Mouse (Mus musculus): ENCODE measurements around the gene Tef.

Tef gene

DNA sequence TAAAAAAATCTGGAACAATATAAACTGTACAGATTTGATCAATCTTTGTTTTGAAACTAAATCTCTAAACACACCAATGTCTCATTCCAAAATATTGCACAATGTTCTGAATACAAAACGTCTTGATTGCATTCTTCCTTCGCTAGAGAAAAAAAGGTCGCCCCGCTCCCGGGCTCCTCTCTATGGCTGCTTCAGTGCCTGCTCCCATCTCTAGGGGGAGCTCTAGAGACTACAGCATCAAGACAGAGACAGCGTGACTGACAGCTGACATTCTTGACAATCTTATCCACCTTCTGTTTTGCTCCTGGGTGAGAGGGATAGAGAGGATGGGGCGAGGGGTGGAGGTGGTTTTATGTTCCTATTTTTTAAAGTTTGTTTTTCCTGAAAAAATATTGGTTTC is 46.1 kb downstream of the Tef start:
- DNase-seq (ENCODE audit: low read depth, low spot score) = peak; percentile 87

DNA sequence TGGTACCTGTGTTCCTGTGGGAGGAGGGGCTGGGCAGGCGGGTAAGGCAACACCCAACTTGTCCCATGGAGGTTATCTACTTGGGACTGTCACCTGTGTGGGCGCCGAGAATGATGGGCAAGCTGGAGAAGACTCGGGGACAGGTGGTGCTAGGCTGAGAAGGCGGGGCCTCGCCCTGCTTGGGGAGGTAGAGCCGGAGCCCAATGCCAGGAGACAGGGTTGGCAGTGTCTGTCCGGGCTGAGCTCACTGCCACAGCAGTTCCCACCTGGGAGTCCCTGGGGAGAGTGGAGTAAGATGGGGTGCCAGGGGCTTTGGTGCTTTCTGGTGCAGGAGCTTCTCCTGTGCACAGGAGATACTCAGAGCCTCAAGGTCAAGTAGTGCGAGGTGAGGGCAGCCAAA is 46.9 kb downstream of the Tef start:
- DNase-seq (ENCODE audit: low read depth, low spot score) = no peak

DNA sequence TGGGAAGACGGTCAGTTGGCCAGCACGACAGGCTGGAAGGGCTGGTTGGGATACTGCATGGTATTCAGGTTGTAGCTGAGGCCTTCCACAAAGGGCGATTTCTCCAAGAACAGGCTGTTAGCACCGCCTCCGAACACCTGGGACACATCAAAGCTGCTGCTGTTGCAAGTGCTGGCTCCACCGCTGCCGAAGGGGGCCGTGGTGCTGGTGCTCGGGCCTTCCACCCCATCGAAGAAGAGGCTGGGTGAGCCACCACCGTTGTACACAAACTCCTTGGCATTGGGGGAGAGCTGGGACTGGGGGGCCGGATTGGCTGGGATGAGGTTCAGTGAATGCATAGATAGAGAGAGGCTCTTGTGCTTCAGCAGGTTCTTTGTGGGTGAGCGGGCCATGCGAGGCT is 48.5 kb downstream of the Tef start:
- no peak for DNase-seq (ENCODE audit: low read depth, low spot score)

DNA sequence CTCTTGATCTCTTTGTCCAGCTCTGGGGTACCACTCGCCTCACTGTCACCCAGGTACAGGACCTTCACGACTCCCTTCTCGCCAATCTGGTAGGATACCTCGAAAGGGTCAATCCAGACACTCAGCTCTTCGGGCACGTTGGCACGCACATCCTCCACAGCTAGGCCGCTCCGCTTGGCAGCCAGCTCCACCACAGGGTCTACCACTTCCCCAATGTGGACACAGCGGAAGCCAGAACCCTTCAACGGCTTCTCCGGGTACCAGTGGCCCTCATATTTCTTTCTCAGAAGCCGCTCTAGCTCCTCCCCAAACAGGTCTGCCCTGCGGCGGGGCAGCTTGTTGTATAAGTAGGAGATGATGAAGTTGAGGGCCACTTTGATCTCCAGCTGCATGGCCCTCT is 49.2 kb downstream of the Tef start:
- no peak for DNase-seq (ENCODE audit: low read depth, low spot score)

DNA sequence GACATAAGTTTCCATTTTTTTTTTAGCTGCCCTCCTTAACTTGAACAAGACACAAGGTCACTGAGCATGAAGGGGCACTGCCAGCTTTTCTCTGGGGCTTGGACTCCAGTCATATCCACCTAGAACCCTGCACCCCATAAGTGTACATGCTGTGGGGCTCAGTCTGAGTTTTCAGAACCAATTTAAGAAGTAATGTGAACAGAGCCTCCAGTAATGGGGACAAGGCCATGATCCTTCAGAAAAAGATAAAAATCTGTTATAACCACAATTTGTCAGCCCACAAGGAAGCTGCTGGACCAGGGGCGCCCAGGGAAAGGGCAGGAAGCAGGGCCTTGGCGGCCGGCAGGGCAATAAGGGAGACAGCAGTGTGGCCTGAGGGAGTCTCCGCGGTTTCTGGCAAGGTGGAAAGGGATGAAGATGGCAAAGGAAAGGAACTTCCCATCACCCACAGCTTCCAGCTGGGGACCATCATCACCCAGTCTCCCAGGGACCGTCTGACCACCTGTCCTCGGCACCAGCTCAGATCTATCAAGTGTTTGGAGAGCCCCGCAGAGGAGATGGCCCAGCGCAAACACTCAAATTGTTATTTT is 50.3 kb downstream of the Tef start:
- no peak for DNase-seq (ENCODE audit: low read depth, low spot score)

DNA sequence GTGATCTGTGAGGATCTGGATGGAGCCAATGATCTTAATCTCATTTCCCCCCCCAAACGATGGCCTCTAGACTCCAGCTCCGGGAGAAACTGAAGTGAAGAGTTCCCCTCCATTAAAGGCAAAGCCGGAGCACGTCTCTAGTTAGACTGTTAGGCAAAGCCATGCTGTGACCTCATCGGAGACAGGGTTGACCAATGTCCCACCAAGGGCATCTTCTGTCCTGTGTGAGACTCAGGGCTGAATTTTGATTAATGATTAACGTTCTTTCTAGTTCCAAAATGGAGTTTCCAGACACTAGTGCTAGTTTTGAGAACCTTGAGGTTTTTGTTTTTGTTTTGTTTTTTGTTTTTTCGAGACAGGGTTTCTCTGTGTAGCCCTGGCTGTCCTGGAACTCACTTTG is 50.9 kb downstream of the Tef start:
- no peak for DNase-seq (ENCODE audit: low read depth, low spot score)

DNA sequence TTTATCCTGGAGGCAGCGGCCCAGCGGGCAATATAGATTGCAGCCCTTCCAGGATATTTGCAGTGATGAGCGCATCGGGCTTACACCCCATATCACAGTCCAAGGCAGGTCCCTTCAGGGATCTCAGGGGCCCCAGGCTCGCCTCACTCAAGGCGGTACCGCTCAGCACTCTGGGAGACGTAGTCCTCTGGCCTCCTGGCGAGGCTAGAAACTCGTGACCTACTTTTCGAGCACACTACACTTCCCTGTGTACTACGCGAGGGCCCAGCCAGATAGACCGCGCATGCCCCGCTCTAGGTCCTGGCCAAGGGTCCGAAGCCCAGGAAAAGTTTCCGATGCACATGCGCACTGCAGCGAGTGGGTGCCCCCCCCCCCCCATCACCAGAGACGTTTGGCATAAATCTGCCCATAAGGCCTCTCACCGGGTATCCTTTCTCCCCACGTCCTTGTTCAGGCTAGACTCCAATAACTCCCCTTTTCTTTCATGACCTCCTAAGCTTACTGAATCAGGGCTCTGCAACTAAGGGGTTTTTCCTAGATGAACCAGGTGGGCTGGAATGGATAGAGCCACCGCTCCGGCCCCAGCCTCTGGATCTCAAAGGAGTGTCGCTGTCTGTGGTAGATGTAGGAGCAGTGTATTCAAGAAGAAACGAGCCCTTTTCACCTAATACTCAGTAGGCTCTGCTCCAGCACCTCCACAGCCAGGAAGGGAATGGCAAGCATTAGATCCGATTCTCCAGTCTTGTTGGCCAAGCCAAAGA is 54.0 kb downstream of the Tef start:
- peak; percentile 94 for DNase-seq (ENCODE audit: low read depth, low spot score)

DNA sequence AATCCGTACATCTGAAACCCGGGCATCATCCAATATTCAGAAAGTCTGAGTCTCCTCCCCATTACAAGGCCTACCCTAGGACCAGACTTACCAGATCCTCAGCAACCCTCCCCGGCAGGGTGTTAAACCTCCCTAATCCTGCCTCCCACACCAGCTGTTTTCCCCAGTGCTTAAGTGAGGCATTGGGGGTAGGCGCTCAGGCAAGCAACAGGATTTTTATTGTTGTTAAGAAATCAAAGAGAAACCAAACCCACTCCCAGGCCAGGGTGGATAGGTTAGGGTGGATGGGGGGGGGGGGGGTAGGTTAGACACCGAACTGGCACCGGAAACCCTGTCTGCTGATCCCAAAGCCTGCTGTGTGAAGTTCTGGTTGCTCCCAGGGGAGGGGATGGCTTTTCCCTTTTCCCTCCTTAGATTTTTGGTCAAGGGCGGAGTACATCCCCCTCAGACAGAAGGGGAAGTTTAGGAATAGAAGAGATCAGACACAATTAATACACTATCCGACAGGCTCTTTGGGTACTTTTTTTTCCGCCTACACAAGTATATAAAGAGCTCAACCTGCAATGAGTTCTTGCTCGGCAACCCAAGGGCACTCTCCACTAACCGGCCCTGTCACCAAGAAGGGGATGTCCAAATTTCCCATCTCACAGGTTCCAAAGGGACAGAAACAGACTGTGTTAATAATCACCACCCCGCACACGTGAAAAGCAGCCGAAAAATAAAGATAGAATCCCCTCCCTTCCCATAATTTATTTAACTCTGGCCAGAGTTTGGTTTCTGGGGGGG is 54.9 kb downstream of the Tef start:
- DNase-seq (ENCODE audit: low read depth, low spot score) = no peak

DNA sequence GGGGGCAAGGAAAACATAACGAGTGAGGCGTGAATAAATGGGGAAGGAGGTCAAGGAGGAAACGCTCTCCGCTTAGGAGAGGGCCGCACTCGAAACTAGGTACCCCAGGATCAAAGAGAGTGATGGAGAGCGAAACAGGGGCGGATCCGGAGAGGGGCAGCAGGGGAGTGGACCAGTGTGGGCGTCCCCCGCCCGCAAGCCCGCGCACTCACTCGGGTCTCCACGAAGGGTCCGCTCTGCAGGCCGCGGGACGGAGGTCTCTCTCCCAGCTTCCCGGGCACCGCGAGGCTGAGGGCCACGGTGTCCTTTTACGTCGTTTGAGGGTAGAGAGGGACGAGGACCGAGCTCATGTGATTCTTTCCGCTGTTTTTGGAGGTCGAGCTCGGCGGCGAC is 55.5 kb downstream of the Tef start:
- no peak for DNase-seq (ENCODE audit: low read depth, low spot score)

DNA sequence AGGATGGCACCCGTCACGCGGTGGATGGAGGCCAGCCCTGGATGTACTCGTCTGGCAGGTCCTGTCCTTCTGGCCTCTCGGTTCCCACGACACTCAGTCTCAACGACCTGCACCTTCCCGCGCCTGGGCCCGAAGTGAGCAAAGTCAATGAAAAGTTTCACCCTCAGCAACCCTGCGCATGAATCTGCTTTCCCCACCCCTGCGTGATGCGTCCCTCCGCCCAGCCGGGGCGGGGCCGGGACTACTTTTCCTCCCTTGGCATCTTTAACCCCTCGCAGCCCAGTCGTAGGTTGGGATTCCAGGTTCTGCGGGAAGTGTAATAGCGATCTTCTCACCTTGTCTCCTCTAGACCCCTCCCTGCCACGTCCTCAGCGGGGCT is 55.9 kb downstream of the Tef start:
- DNase-seq (ENCODE audit: low read depth, low spot score) = peak; percentile 91

DNA sequence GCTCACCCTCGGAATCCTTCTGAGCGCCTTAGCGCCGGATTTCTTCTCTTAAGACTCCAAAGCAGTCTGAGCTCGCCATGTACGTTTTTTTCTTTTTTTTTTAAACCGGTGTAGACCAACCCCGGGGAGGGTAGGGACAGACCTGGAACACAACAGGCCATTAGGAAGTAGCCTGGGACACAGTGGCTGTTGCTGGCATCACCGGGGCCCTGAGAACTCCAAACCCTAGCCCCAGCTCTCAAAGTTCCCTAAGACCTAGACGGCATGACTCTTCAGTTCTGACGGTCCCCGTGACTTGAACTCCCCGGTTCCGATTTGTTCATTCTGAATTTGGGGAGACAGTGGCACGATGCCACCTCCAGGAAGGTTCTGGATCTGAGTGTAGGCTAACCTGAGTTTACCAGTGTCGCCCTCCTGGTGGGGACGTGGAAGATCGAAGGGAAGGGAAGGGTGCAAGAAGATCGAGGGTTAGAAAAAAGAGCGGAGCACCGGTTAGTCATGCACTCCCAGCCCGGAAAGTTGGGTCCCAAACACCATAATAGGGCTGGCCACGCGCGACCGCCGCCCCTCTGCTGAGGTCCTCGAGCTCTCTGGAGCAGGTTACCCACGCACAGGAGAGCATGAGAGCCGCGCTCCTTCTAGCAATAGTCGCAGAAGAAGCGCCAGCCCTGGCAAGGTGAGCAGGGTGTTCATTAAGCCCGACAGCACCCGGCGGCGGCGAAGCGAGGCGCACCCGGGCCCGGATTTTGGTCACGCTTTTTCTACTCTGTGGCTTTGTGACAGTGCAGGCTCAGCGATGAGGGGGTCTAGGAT is 56.5 kb downstream of the Tef start, which contains the start of gene Tob2:
Gene Tob2, minus strand, starts transcription at position 280 of the 813 bp plus-strand sequence.
- peak; percentile 65 for DNase-seq (ENCODE audit: low read depth, low spot score)

DNA sequence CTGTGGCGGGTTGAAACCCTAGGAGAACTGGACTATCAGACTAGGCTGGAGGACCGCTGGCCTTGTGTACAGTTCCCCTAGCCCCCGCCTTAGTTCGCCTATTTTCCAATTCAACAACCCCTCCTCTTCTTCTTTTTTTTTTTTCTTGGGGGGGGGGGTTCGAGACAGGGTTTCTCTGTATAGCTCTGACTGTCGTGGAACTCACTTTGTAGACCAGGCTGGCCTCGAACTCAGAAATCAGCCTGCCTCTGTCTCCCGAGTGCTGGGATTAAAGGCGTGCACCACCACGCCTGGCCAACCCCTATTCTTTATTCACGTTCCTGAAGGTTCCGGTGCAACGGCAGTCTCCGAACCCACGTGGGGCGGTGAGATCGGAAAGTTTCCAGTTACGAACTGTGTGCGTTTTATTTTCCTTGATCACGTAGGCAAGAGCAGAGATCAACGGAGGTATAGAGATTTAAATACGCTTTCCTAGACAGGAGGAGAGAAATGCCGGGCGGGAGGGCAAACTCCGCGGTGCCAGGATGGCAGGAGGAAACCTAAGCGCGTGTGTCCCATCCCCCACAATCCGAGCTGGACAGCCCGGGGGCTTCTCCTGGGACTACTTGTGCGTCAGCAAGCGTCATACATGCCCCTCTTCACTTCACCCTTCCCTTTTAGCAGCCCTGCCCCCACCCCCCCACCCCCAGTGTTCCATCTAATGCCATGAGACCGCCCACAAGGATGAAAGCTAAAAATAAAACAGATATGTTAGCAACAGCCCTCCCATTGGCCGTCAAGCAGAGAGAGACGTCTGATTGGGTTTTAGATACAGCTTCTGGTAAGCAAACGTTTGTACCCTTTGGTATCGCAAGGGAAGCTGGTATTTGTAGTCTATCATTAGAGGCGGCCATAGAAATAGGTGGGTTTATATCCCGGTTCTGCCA is 57.4 kb downstream of the Tef start:
- DNase-seq (ENCODE audit: low read depth, low spot score) = peak; percentile 83

DNA sequence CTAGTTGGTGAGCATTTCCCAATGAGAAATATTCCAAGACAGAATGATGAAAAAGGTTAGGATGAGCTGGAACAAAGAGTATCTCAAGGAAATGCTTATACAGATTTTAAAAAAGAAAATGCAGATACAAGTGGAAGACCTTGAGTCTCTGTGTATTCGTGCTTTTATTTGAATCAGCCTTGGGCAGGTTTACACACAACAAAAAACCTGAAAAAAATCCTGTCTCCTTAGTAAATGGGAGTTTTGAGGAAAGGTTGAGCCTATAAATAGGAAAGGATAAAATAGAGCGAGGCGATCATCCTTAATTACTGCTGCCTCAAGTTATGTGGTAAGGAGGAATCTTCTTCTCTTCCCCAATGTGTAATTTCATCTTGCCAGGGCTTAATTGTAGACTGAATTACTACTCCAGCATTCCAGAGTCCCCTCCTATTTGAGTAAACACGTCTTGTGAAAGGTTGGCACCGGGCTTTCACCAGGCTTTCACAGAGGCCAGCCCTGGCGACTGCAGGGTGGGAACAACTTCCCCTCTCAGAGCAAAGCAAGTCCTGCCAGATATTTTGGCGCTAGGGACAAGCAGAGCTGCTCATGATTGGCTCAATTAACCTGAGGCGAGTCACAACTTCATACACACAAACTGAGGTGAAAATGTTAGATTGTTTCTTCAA is 58.4 kb downstream of the Tef start:
- DNase-seq (ENCODE audit: low read depth, low spot score) = no peak

DNA sequence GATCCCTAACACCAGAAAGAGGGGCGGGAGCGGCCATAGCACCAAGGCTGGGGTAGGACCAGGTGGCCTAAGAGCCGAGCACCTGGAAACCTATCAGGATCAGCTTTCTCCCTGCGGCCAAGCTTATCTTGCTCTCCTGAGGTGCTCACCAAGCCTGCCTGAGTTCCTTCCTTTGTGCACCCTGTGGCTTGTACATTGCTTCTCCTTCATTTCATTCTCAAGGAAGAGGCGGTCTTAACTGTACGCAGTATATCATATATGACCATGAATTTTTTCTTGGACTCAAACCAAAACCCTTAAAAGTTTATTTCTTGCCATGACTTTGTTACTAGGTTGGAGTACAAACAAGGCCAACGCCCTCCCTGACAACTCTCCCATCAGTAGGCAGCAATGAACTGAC is 62.0 kb downstream of the Tef start:
- no peak for DNase-seq (ENCODE audit: low read depth, low spot score)

DNA sequence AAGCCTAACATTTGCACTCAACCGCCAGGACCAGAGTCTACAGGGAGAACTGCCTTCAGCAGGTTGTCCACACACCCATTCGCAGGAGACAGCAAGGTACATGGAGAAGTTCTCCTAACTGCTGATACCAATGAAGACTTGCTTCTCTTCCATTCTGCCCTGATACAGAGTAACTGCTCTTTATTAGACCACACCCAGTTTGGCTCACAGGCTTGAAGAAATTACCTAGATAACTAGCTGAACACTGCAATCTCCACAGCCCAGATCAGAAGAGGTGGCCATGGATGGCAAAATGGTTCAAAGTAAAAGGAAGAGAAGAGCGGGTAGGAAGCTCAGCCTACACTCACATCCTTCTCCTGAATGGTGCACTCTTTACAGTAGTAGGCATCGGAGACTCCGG is 67.8 kb downstream of the Tef start:
- no peak for DNase-seq (ENCODE audit: low read depth, low spot score)

DNA sequence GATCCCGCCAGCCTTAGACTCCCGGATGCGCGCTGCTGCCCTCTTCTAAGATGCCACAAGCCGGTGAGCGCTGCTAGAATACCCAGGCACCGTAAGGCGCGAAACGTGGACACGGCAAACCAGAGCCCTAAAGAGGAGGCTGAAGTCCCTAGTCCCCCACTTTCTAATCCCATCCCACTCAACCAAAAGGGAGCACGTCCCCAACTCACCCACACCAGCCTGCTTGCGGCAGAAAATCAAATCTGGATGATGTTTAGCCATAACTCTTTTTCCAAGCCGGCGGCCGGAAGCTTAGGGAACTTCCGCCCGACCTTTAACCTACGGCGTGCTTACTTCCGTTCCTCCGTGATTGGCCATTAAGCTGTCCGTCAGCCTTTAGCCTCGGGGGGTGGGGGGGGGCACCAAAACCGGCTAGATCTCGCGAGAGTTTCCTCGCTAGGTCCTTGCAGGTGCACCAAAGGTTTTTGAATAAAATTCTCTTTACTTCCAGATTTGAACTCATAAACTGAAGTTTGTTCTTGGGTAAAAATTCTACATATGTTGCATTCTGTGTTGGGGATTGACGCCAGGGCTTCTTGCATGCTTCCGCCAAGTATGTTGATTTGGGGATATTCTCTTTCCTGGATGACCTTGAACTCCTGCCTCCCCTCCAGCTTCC is 69.5 kb downstream of the Tef start, which contains the start of gene Phf5a:
Gene Phf5a, minus strand, starts transcription at position 308 of the 658 bp plus-strand sequence.
- peak; percentile 98 for DNase-seq (ENCODE audit: low read depth, low spot score)

DNA sequence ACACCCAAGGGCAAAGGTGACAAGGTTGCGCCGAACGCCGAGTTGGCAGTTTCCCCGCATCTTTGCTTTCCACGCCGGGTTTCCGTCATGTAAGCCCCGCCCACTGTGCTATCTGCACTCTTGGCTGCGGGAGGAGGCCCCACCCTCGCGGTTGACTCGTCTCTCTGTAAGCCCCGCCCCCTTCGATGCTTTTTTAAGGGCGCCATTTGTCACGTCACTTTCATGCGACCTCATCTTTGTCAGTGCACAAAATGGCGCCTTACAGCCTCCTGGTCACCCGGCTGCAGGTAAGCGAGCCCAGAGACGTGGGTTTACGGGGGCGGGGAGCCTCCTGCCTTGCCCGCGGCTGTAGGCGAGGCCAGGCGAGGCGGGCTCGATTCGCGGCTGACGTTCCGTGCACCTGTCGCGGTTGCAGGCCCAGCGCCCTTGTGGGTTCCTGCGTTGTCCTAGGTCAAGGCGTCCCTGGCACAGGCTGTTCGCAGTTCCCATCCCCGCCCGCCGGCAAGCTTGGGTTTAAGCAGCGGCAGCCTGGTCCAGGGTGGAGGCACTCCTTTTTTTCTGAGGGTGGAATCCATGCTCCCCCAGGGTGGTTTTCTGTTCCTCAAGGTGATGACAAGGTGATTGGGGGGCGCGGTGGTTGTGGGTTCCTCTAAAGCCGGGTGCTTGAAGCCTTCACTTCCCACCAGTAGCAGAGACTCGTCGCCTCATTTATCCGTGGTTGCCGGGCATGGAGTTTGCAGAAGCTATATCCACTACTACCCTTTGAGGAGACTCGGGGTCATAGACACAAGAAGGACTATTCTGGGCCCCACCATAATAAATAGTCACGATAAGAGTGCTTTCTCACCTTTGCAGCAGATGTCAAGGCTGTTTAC is 70.3 kb downstream of the Tef start, which contains the start of gene Aco2:
Gene Aco2, plus strand, starts transcription at position 48 of the 875 bp plus-strand sequence.
- DNase-seq (ENCODE audit: low read depth, low spot score) = peak; percentile 99

Measured in ZHBTc4 (cell line).